Mouse (Mus musculus) olfactory bulb, adult 2 months (tissue): ENCODE results near the gene Tnfrsf25.

Source experiments
- CTCF ChIP-seq: fragments of 200-500 bp; IDR thresholded peaks from 2 replicates; pipeline ENCODE4 v1.5.1; 2012; ENCODE audit warnings: low read depth, mild to moderate bottlenecking, low read length, moderate library complexity; ENCODE audit not compliant: insufficient read depth
- POLR2A ChIP-seq: fragments of 200-500 bp; IDR thresholded peaks from 2 replicates; pipeline ENCODE4 v1.6.1; 2012; ENCODE audit warnings: mild to moderate bottlenecking, low read depth, low read length, moderate library complexity; ENCODE audit not compliant: insufficient read depth

GRCm38 (mm10) chr4:152109509-152109908 is 6.2 kb upstream of the Tnfrsf25 start:
- TF ChIP-seq CTCF (no peak), POLR2A (no peak)
